Mouse (Mus musculus): ENCODE measurements around the gene Atxn7l2. TPM values are rescaled to one million over a fixed set of nuclear protein-coding genes. Genes with fewer than 3 reads are reported as not detected.

The Atxn7l2 gene
- polyA plus RNA-seq (2012; rRNA removed) (2.2 TPM in 2 replicates), polyA plus RNA-seq (2014; fragmentation: Nextera tagmentation; extraction: Ambion mirVana) (1.7 and 2.0 TPM in 2 replicates)

- Histone ChIP-seq H3K4me3 (ENCODE audit: insufficient read depth in 1 of 2, low read depth in 2 of 2, low read length in 2 of 2) (peak within 1 kb of the TSS; percentile 83 to 90), H3K27ac (peak within 1 kb of the TSS; percentile 60), H3K9ac (replicated peaks) (peak within 1 kb of the TSS; percentile 80), H3K27me3 (ENCODE audit: control insufficient read depth, insufficient read depth, low read length) (no peaks in the 10 kb centered on the region; the same call in 1 of the 2 replicates), H3K9me3 (ENCODE audit: control insufficient read depth, low read length) (no peaks in the 10 kb centered on the region), H3K4me1 (replicated peaks; ENCODE audit: control insufficient read depth in 2 of 2, insufficient read depth in 2 of 2, low read length in 1 of 2) (peaks cover 9 to 13% of the 10 kb centered on the region in 2 experiments), H3K4me2 (ENCODE audit: low read depth) (peak within 1 kb of the TSS; percentile 86), H3K36me3 (replicated peaks; ENCODE audit: control insufficient read depth, insufficient read depth, low read depth) (no peaks in the 10 kb centered on the region)
- no peak for DNase-seq (ENCODE audit: low read depth in 3 of 3, low spot score in 3 of 3)
- WGBS (ENCODE audit: insufficient replicate concordance): under 1% methylated on average over 14 of the region's 14 CpGs
- peak; percentile 62 for ATAC-seq (ENCODE audit: insufficient read depth)
- TF ChIP-seq CTCF (IDR thresholded peaks at IDR 0.05; ENCODE audit: low read depth) (peak; percentile 52), EP300 (IDR thresholded peaks at IDR 0.05; ENCODE audit: low read depth) (no peak)
Observed at GRCm38 (mm10) chr3:108210771-108211139, at the start of gene Atxn7l2. Gene Atxn7l2, minus strand, starts transcription at chr3:108210934.

DNA sequence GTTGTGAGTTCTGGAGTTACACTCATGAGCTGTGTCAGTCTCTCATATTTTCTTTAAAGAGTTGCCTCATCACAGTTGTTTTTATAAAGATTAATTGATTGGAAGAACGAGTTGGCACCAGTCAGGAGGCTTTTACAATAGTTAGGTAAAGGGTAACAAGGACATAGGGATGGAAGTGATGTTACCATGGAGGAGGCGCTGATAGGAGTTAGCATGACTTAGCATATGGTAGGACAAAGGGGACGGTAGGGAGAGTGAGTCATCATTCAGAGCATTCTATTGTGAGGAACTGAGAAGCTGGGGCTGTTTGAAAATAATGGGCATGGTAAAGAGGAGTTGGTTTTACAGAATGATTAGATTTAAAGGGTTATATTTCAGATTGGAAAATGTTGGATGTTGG, 48.6 kb upstream of the Atxn7l2 start:
- H3K4me3 ChIP-seq (ENCODE audit: insufficient read depth in 1 of 2, low read depth in 2 of 2, low read length in 2 of 2): no peak overlapping the region; a peak in 1 of 4 replicates
- H3K4me2 ChIP-seq (ENCODE audit: low read depth): peak overlapping the region; percentile 80
- peaks cover 16 to 19% of the 10 kb centered on the region in 2 experiments for H3K4me1 ChIP-seq (replicated peaks; ENCODE audit: control insufficient read depth in 2 of 2, insufficient read depth in 2 of 2, low read length in 1 of 2)
- no peaks in the 10 kb centered on the region for H3K27me3 ChIP-seq (ENCODE audit: control insufficient read depth, insufficient read depth, low read length)
- peaks cover 12% of the 10 kb centered on the region for H3K36me3 ChIP-seq (replicated peaks; ENCODE audit: control insufficient read depth, insufficient read depth, low read depth)
- WGBS (ENCODE audit: insufficient replicate concordance): 28% methylated on average over 3 of the region's 3 CpGs
- no peak overlapping the region for H3K27ac ChIP-seq
- no peak overlapping the region for H3K9ac ChIP-seq (replicated peaks)
- DNase-seq (ENCODE audit: low read depth in 3 of 3, low spot score in 3 of 3): peak in 1 of 3 experiments; percentile 35
- H3K9me3 ChIP-seq (ENCODE audit: control insufficient read depth, low read length): no peaks in the 10 kb centered on the region
- no peak for ATAC-seq (ENCODE audit: insufficient read depth)
- TF ChIP-seq EP300 (IDR thresholded peaks at IDR 0.05; ENCODE audit: low read depth) (no peak), CTCF (IDR thresholded peaks at IDR 0.05; ENCODE audit: low read depth) (no peak)

DNA sequence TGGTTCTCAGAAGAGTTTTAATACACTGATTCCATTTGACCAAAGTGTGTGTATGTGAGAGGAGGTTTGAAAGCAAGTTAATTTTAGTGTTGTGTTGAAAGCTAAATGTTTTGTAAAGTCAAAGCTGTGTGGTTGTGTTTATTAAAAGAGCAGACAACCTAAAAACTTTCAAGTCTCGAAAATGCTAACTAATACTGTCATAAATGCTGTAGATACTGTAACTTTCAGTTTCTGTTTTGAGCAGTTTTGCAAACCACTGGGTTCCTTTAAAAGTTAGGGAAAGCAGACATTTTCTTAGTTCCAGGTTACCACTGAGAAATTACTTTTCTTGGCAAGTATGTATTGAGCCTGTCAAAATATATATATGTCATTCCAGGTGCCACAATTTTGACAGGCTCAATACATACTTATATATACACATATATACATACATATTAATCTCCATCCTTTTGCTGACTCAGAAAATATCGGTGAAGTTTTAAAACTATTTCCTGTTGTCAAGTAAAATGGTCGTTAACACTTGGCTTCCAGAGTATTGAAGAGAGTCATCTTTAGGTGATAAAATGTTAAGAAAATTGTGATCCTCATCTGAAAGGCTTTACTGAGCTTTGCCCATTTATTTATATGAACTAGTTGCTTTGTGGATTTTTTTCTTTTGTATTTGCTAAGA, 47.2 kb upstream of the Atxn7l2 start:
- no peak for ATAC-seq (ENCODE audit: insufficient read depth)
- no peaks in the 10 kb centered on the region for H3K27me3 ChIP-seq (ENCODE audit: control insufficient read depth, insufficient read depth, low read length)
- no peaks in the 10 kb centered on the region for H3K9me3 ChIP-seq (ENCODE audit: control insufficient read depth, low read length)
- DNase-seq (ENCODE audit: low read depth in 3 of 3, low spot score in 3 of 3): no peak
- H3K9ac ChIP-seq (replicated peaks): peak overlapping the region; percentile 90
- H3K36me3 ChIP-seq (replicated peaks; ENCODE audit: control insufficient read depth, insufficient read depth, low read depth): peaks cover 10% of the 10 kb centered on the region
- H3K27ac ChIP-seq: peak overlapping the region; percentile 84
- peaks cover 16 to 19% of the 10 kb centered on the region in 2 experiments for H3K4me1 ChIP-seq (replicated peaks; ENCODE audit: control insufficient read depth in 2 of 2, insufficient read depth in 2 of 2, low read length in 1 of 2)
- H3K4me2 ChIP-seq (ENCODE audit: low read depth): peak overlapping the region; percentile 80
- peak overlapping the region; percentile 75 to 96 for H3K4me3 ChIP-seq (ENCODE audit: insufficient read depth in 1 of 2, low read depth in 2 of 2, low read length in 2 of 2)
- no peak for TF ChIP-seq EP300 (IDR thresholded peaks at IDR 0.05; ENCODE audit: low read depth)
- no peak for TF ChIP-seq CTCF (IDR thresholded peaks at IDR 0.05; ENCODE audit: low read depth)
- 26% methylated on average over 3 of the region's 3 CpGs for whole genome bisulfite sequencing (ENCODE audit: insufficient replicate concordance)

DNA sequence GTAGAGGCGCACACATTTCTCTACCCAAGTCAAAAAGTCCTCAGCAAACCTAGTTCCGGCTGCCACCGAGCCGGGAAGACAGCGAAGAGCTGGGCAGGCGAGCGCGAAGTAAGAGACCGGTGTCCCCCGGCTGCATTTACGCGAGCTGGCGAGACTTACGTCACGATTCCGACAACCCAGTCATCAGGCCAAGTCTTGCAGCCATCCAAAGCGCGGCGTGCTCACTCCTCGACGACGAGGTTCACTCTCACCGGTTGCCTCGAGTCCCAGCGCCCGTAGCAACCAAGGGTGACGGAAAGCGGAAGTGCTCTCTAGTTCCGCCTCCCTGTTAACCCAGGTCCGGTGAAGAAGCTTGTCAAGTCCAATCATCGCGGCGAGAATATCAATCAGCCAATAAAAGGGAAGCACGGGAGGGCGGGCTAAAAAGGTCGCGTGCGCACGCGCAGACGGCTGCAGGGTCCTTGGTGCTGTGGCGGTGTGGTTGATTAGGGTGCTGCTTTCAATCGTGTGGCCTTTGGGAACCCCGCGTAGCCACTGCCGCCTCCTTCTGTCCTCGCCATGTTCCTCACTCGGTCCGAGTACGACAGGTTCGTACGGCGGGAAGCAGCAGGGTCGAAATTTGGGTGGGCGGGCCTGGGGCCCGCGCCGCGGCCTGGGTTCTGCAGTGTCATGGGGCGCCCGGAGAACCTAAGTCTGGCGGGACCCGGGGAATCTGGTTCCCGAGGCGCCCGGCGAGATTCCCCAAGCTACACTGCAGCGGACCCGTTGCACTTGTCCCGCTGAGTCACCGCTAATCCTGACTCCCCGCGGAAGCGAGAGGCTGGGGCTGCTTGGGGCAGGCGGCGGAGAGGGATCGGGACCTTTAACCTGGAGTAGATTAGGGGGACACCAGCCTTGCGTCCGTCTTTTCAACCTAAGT, 46.2 kb upstream of the Atxn7l2 start, which contains the start of gene Psma5:
Psma5 (plus strand) TSS at position 208 of the 919 bp plus-strand sequence.
- DNase-seq (ENCODE audit: low read depth in 3 of 3, low spot score in 3 of 3) (peak; percentile 99), ATAC-seq (ENCODE audit: insufficient read depth) (peak; percentile 98)
- under 1% methylated on average over 79 of the region's 79 CpGs for WGBS (ENCODE audit: insufficient replicate concordance)
- H3K4me3 ChIP-seq (ENCODE audit: insufficient read depth in 1 of 2, low read depth in 2 of 2, low read length in 2 of 2): peak within 1 kb of the TSS; percentile 87 to 96
- no peaks in the 10 kb centered on the region for H3K27me3 ChIP-seq (ENCODE audit: control insufficient read depth, insufficient read depth, low read length)
- peaks cover 16 to 19% of the 10 kb centered on the region in 2 experiments for H3K4me1 ChIP-seq (replicated peaks; ENCODE audit: control insufficient read depth in 2 of 2, insufficient read depth in 2 of 2, low read length in 1 of 2)
- H3K9ac ChIP-seq (replicated peaks): peak within 1 kb of the TSS; percentile 90
- H3K9me3 ChIP-seq (ENCODE audit: control insufficient read depth, low read length): no peaks in the 10 kb centered on the region
- peak within 1 kb of the TSS; percentile 93 for H3K27ac ChIP-seq
- peak within 1 kb of the TSS; percentile 84 for H3K4me2 ChIP-seq (ENCODE audit: low read depth)
- H3K36me3 ChIP-seq (replicated peaks; ENCODE audit: control insufficient read depth, insufficient read depth, low read depth): peaks cover 3% of the 10 kb centered on the region
- TF ChIP-seq EP300 (IDR thresholded peaks at IDR 0.05; ENCODE audit: low read depth): no peak
- TF ChIP-seq CTCF (IDR thresholded peaks at IDR 0.05; ENCODE audit: low read depth): no peak

Measured in liver, embryonic 14.5 days (tissue).